Mouse (Mus musculus) cerebellum, adult 2 months (tissue): ENCODE results near the gene Alk.

ENCODE experiments used
- CTCF ChIP-seq: fragments of 200-500 bp; IDR thresholded peaks from 2 replicates; pipeline ENCODE4 v1.5.1; 2011; ENCODE audit warnings: low read depth, mild to moderate bottlenecking, control low read depth, low read length, moderate library complexity, borderline replicate concordance; ENCODE audit not compliant: insufficient read depth
- POLR2A ChIP-seq: fragments of 200-500 bp; IDR thresholded peaks from 2 replicates; pipeline ENCODE4 v1.6.1; 2011; ENCODE audit warnings: low read length, control low read depth, borderline replicate concordance; ENCODE audit not compliant: insufficient read depth

- no peak for TF ChIP-seq POLR2A
- no peak for TF ChIP-seq CTCF
Measured at GRCm38 (mm10) chr17:72237315-72237714, 367.1 kb downstream of the Alk start.
